Mouse (Mus musculus): ENCODE data around the gene Sult1c2. TPM values are rescaled to one million over a fixed set of nuclear protein-coding genes. Genes with fewer than 3 reads are reported as not detected.
"Not testable (repeated sequence)": the region's sequence is repeated elsewhere in the genome, so short reads cannot be mapped to it uniquely, and the experiment has no call there.

The Sult1c2 gene
- not detected for total RNA-seq (2021)
- long read RNA-seq, experiment 1 = 0 reads
- long read RNA-seq, experiment 2 = 0 reads

DNA sequence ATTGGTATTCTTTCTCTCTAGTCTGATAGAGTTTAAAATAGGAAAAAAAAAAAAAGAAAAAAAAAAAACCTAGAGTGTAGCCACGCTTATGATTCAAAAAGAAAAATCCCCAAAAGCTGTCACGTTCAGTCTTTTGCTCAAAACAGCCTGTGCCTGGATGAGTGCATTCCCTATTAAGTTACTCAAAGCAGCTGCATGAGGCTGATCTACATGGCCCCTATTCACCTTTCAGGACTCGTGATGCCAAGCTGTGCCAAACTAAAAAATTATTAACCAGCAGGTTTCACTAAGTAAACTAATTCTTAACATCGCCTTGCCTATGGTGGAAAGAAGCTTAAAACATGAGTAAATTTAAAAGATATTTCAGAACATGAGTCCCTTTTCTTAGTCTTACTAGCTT lies at the start of gene Sult1c2:
Gene Sult1c2, minus strand, starts transcription at position 134 of the 400 bp plus-strand sequence.
- no peak for DNase-seq
- intact Hi-C loops (cut with DNase I) = no loop called here

DNA sequence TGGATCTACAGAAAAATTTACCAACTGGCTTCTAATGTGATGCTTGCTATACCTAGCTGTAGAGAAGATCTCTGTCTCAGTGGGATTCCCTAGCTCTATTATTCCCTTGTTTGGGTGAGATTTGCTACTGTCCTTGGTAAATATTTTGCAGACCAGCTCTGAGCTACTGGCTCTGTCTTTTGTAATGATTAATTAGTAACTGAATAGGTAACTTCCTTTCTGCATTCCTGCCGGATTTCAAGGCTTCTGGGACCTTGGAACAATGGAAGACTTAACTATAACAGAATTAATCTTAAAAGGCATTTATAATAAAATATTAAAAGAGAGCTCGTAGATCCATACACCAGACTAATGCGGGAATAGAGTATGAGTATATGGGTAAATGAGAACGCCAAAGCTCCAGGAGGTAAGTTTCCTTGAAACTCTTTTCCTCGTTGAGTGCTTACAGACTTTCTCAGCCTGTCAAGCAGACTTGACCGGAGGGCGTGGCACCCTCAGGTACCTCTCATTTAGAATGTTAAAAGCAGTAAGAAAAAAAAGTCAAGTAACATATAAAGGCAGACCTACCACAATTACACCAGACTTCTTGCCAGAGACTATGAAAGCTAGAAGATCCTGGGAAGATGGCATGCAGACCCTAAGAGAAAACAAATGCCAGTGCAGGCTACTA lies 33.0 kb upstream of the Sult1c2 start:
- intact Hi-C loops (cut with DNase I); DNase-seq: not testable (repeated sequence)

DNA sequence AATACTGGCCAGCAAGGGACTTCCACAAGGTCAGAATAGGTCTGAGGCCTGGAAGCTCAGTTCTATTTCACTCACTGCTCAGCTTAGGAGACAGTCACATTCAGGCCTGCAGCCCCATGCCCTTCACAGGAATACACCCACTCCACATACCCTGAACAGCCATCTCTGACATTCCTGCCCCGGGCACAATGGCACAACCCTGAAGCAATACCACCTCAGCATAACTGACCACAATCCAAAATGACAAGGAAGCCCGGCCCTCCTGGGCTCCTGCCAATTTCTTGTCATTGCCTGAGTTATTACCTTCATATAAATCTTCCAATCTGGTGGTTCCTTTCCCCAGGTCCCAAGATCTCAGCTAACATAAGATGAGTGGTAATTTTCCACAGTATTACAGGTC lies 28.3 kb upstream of the Sult1c2 start:
- intact Hi-C loops (cut with DNase I) = no loop called here
- no peak for DNase-seq

GRCm38 (mm10) chr17:53872192-53872591 lies 26.1 kb upstream of the Sult1c2 start:
- intact Hi-C loops (cut with DNase I) = no loop called here
- no peak for DNase-seq

- DNase-seq = no peak
- intact Hi-C loops (cut with DNase I) = no loop called here
Measured at GRCm38 (mm10) chr17:53869931-53870330, 23.8 kb upstream of the Sult1c2 start.

GRCm38 (mm10) chr17:53865260-53865955 lies 19.3 kb upstream of the Sult1c2 start:
- intact Hi-C loops (cut with DNase I) = no loop called here
- no peak for DNase-seq

DNA sequence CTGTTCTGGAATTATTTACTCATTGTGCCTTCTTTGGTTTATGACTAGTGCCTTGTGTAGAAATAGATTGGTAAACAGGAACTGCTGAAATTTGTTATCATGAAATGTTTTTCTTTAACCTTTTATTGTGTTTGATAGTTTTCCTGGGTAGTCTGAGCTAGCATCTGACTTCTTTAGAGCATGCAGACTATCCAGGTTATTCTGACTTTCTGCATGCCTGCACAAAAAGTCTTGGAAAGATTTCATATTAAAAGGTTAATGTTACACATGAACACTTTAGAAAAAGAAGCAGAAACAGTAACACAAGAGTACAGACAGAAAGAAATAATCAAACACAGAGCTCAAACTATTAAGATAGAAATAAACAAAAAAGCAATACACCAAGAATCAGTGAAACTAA lies 14.4 kb upstream of the Sult1c2 start:
- no peak for DNase-seq
- intact Hi-C loops (cut with DNase I) = no loop called here

DNA sequence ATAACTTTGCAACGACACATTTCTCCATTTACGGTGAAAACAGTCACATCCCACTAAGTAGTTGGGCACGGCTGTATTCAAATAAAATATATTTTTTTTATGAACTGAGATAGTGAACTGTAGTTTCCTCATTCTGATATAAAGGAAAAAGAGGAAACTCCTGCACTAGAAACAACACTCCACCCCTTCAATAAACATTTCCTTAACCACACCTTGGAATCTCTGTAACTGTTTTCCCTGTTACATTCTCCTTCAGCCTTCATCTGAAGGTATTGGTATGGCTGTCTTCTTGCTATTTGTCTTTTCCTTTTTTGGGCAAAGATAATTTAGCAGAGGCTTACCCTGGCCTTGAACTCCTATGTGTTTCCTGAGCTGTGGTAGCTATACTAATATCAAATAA lies 8.9 kb upstream of the Sult1c2 start:
- no peak for DNase-seq
- intact Hi-C loops (cut with DNase I) = no loop called here

DNA sequence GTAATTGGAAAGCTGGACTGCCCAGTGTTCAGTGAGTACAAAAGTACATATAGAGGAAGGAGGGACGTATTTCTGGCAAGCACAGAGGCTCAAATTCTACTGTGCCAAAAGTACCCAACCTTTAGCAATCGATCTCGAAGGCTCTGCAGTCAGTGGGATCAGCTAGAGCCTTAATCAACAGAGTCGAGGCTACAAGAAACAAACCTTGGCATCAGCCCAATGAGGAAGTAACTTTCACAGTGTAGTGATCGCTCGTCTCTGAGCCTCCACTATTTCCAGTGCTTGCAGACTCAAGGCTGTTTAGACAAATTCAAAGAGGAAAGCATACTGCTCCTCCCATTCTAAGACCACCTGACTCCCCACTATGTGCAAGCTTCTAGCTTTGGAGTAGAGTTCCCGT lies 343 bp downstream of the Sult1c2 start:
- DNase-seq = no peak
- intact Hi-C loops (cut with DNase I) = no loop called here

DNA sequence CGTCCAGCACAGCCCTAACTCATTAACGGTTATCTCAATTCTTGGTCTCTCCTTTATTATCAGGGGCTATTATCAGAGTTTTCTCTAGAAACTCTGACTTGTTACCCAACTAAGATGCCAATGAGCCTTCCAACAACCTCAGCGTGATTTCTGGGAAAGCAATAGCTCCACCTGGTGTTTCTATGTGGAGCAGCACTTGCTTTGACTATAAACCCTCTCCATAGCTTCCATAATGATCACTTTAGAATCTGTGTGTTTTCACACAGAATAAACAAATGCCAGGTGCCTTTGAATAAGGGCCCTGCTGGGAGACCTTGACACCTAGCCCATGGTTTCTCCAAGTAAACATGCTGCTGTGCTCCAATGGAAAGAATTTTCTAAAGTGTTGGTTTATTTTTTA lies 12.8 kb downstream of the Sult1c2 start:
- intact Hi-C loops (cut with DNase I) = loop anchor here (10.0 kb wide), 1 partner anchor 319 kb away; no protein-coding TSS in a partner anchor
- no peak for DNase-seq

GRCm38 (mm10) chr17:53803974-53804373 lies 42.2 kb downstream of the Sult1c2 start:
- DNase-seq; intact Hi-C loops (cut with DNase I): not testable (repeated sequence)

DNA sequence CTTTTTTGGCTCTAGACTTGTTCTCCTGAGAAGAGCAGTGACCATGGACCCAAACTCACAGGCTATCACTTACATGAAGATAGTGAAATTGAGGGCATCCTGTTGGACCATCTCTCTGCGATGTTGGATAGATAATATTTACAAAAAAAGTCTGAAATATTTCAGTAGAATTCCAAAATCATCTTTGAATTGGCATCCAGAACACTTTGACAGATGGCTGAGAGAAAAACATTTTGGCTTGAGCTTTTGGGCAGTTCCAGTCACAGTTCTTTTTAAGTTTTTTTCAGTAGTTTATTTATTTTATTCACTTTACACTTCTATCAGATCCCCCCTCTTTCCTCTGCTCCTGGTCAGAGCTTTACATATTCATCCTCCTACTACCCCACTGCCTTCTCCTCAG lies 62.8 kb downstream of the Sult1c2 start:
- intact Hi-C loops (cut with DNase I) = no loop called here
- DNase-seq = no peak

Other genes with a start within 250 kb of the Sult1c2 start
- gene Sgo1, start 157.0 kb downstream of the Sult1c2 start, total RNA-seq (2021) = under 1 TPM; 0.10 to 0.20 TPM
- not detected for gene Sult1c1, start 144.3 kb upstream of the Sult1c2 start, total RNA-seq (2021)

Data from gastrocnemius, postnatal 36 days (tissue).